Mouse (Mus musculus) hindbrain, embryonic 14.5 days (tissue): ENCODE measurements around the gene Ereg. TPM values are rescaled to one million over a fixed set of nuclear protein-coding genes. Genes with fewer than 3 reads are reported as not detected.

Source experiments
- ATAC-seq: fragments of 200-750 bp; cut with Nextera tagmentation; 2 replicates; pipeline ENCODE4 v1.8.0; 2017; ENCODE audit warnings: moderate number of reproducible peaks, mild to moderate bottlenecking, moderate TSS enrichment, moderate library complexity; ENCODE audit not compliant: low FRiP score
- DNase-seq: peaks from one replicate; pipeline ENCODE4 v3.0.0-alpha.2; 2015; ENCODE audit warnings: low spot score
- H3K27ac ChIP-seq: fragments of 300-500 bp; sonication (generic); 2 replicates; pipeline ENCODE4 v1.5.1; 2014; ENCODE audit warnings: mild to moderate bottlenecking, moderate library complexity
- H3K27me3 ChIP-seq: fragments of 300-500 bp; sonication (generic); 2 replicates; pipeline ENCODE4 v1.6.1; 2014; ENCODE audit warnings: mild to moderate bottlenecking, low read length, mixed read lengths; ENCODE audit not compliant: control insufficient read depth, insufficient read depth
- H3K36me3 ChIP-seq: fragments of 300-500 bp; sonication (generic); replicated peaks from 2 replicates; pipeline ENCODE4 v1.6.1; 2014; ENCODE audit not compliant: control insufficient read depth, insufficient read depth
- H3K4me1 ChIP-seq: fragments of 300-500 bp; sonication (generic); replicated peaks from 2 replicates; pipeline ENCODE4 v1.6.1; 2014; ENCODE audit warnings: antibody characterized with exemption, low read length, mixed read lengths; ENCODE audit not compliant: control insufficient read depth, insufficient read depth
- H3K4me2 ChIP-seq: fragments of 300-500 bp; sonication (generic); replicated peaks from 2 replicates; pipeline ENCODE4 v1.6.1; 2014; ENCODE audit warnings: mild to moderate bottlenecking, moderate library complexity
- H3K4me3 ChIP-seq: fragments of 300-500 bp; sonication (generic); replicated peaks from 2 replicates; pipeline ENCODE4 v1.5.1; 2014; ENCODE audit warnings: mild to moderate bottlenecking, low read length
- H3K9ac ChIP-seq: fragments of 300-500 bp; sonication (generic); 2 replicates; pipeline ENCODE4 v1.6.1; 2014
- H3K9me3 ChIP-seq: fragments of 300-500 bp; sonication (generic); 2 replicates; pipeline ENCODE4 v1.6.1; 2016; ENCODE audit warnings: low read length; ENCODE audit not compliant: control insufficient read depth
- WGBS: fragments of 180-500 bp; shearing (Covaris S2); extraction: QIAGEN DNeasy Blood & Tissue Kit; methylation state at CpG from one replicate; pipeline ENCODE4 v1.1.7; 2014; 5-methylcytosine and 5-hydroxymethylcytosine counted together
- polyA plus RNA-seq: library from polyadenylated mRNA; unstranded; fragments of >200 nt; fragmentation: Nextera tagmentation; extraction: Ambion mirVana; gene quantifications from 2 replicates; pipeline ENCODE4 v1.2.1, GENCODE M21; 2014

The Ereg gene
- polyA plus RNA-seq, 1 experiment from 2014 or later: not detected

GRCm38 (mm10) chr5:91101742-91102141 is 27.3 kb downstream of the Ereg start:
- H3K9me3 ChIP-seq: no peaks in the 10 kb centered on the region
- no peak overlapping the region for H3K4me3 ChIP-seq
- no peak for DNase-seq
- H3K27ac ChIP-seq: no peak overlapping the region
- H3K9ac ChIP-seq: no peak overlapping the region
- no peaks in the 10 kb centered on the region for H3K36me3 ChIP-seq
- H3K4me2 ChIP-seq: no peak overlapping the region
- no peaks in the 10 kb centered on the region for H3K27me3 ChIP-seq
- 93% methylated on average over 5 of the region's 5 CpGs for WGBS
- no peaks in the 10 kb centered on the region for H3K4me1 ChIP-seq
- ATAC-seq: no peak

DNA sequence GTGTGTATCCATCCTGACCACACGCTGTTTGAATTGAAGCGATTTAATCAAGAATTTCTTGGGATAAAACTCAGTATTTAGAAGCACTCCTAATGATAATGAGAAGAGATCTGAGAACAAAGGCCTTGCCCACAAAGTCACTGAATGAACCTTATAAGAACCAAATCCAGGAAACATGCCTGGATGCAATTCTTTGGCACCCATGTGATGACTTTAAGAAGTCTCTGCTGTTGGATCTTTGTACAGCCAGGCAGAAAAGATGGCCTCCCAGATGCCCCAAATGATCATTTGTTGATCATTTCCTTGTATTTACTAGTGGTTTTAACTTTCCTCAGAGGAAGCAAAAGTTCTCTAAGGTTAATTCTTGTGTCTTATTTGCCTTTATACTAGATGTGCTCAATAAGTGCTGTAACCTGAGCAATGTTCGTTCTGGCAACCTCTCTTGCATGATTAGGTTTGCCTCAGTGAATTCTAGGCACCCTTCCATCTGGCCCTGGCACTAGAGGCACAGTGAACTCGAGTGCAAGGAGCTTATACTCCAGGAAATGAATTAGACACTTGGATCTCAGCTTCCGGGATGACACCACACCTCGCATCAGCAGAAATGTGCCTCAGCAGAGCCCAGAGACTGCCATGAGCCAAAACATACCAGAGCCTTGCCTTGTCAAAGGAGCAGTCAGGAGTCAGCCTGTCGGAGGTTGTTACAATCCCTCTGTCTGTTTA is 29.7 kb downstream of the Ereg start:
- no peaks in the 10 kb centered on the region for H3K9me3 ChIP-seq
- no peaks in the 10 kb centered on the region for H3K27me3 ChIP-seq
- no peak overlapping the region for H3K27ac ChIP-seq
- ATAC-seq: no peak
- no peak overlapping the region for H3K4me2 ChIP-seq
- no peak overlapping the region for H3K4me3 ChIP-seq
- H3K36me3 ChIP-seq: no peaks in the 10 kb centered on the region
- H3K9ac ChIP-seq: no peak overlapping the region
- no peaks in the 10 kb centered on the region for H3K4me1 ChIP-seq
- DNase-seq: peak; percentile 26
- 79% methylated on average over 7 of the region's 7 CpGs for WGBS

DNA sequence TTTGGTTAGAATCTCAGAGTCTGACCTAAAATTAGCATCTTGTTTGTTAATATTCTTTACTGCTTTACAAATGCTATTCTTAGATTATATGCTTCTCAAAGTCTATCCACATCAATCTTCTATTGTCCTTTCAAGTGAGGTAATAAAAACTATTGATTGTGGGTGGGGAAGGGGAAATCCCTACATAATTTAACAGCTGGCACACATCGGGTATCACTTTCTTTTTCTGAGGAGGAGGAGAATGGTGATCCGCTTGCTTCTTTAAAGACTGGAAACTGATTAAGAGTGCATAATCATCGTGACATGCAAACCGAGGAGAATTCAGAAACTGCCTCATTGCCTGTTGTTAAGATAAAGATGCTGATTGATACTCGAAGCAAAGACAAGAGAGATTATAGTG is 31.8 kb downstream of the Ereg start:
- 70% methylated on average over 5 of the region's 5 CpGs for WGBS
- H3K9me3 ChIP-seq: no peaks in the 10 kb centered on the region
- no peak for ATAC-seq

DNA sequence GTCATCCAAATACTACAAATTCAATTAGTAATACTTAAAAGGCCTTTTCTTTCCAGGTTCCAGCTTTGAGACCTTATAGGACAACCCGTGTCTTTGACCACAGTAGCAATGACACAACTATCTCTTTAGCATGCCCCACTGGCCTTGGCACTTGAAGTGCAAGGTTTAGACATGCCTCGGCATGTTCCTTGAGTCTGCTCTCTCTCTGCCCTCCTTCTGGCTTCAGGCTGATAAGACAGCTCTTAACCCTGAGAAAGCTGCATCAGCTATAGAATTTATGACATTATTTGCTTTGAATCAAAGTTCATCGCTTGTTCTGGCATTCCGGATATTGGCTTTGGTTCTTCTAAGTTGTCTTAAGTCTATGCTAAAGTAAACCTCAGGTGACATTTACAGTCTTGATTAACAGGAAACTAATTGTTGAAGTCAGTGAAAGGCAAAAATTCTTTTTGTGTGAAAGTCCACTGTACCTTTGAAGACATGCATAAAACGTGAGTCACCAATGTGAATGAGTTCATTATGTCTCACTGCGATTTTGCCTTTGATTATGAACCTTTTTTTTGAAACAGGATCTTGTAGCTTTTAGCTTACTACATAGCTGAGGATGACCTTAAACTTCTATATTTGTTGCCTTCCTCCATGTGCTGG is 35.7 kb downstream of the Ereg start:
- no peak for ATAC-seq
- 94% methylated on average over 6 of the region's 6 CpGs for WGBS
- Histone ChIP-seq H3K4me2 (no peak overlapping the region), H3K4me3 (no peak overlapping the region), H3K9ac (no peak overlapping the region), H3K4me1 (no peaks in the 10 kb centered on the region), H3K9me3 (no peaks in the 10 kb centered on the region), H3K27ac (no peak overlapping the region), H3K27me3 (no peaks in the 10 kb centered on the region), H3K36me3 (no peaks in the 10 kb centered on the region)
- no peak for DNase-seq

More for the DNA sequence above, 31.8 kb downstream of the Ereg start:
- no peaks in the 10 kb centered on the region for H3K4me1 ChIP-seq
- H3K27me3 ChIP-seq: no peaks in the 10 kb centered on the region
- no peak overlapping the region for H3K4me3 ChIP-seq
- no peak for DNase-seq
- no peak overlapping the region for H3K4me2 ChIP-seq
- no peak overlapping the region for H3K9ac ChIP-seq
- no peak overlapping the region for H3K27ac ChIP-seq
- no peaks in the 10 kb centered on the region for H3K36me3 ChIP-seq

DNA sequence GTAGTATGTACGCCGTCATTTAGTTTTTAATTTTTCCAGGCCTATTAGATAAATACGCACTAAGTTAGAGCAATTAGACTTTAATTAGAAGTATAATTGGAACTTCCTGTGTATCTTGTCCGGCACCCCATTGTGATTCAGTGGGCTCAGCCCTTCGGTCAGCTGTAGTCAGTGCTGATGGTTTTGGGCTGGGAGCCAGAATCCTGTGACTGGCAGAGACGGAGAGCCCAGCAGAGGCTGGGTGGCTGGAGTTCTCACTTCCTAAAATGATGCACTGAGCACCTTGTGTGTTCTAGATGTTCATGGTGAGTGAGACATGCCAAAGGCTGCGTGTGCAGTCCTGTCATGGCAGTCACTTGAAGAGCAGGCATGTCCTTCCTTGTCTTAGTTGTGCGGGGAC is 36.6 kb downstream of the Ereg start:
- DNase-seq (no peak), ATAC-seq (no peak)
- 76% methylated on average over 8 of the region's 8 CpGs for WGBS
- no peak overlapping the region for H3K4me3 ChIP-seq
- H3K4me2 ChIP-seq: no peak overlapping the region
- no peak overlapping the region for H3K27ac ChIP-seq
- H3K9me3 ChIP-seq: no peaks in the 10 kb centered on the region
- no peak overlapping the region for H3K9ac ChIP-seq
- H3K27me3 ChIP-seq: no peaks in the 10 kb centered on the region
- no peaks in the 10 kb centered on the region for H3K4me1 ChIP-seq
- H3K36me3 ChIP-seq: no peaks in the 10 kb centered on the region

- H3K27me3 ChIP-seq: no peaks in the 10 kb centered on the region
- no peak overlapping the region for H3K4me3 ChIP-seq
- no peak for DNase-seq
- 86% methylated on average over 2 of the region's 2 CpGs for WGBS
- no peak overlapping the region for H3K9ac ChIP-seq
- ATAC-seq: no peak
- H3K4me2 ChIP-seq: no peak overlapping the region
- H3K36me3 ChIP-seq: no peaks in the 10 kb centered on the region
- H3K4me1 ChIP-seq: no peaks in the 10 kb centered on the region
- no peaks in the 10 kb centered on the region for H3K9me3 ChIP-seq
- no peak overlapping the region for H3K27ac ChIP-seq
These were observed 39.5 kb downstream of the Ereg start for GRCm38 (mm10) chr5:91113967-91114366.

DNA sequence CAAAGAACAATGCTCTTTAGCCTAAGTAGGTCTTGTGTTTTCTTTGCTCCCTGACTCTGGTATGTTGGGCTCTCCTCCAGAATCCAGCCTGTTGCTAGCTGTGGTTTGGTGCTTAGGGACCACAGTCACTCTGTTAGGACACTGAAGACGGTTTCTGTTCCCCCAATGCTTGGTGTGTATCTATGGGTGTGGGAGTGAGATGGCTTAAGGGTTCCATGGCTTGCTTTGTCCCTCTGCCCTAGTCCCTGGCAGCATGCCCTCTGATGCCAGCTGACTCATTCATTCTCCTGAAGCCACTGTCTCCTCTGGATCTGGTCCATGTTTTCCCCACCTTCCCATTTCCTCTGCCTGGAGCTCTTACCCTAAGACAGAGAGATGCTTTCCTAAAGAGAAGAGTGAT is 40.2 kb downstream of the Ereg start:
- 76% methylated on average over 1 of the region's 1 CpGs for WGBS
- no peak for DNase-seq
- Histone ChIP-seq H3K9ac (no peak overlapping the region), H3K36me3 (no peaks in the 10 kb centered on the region), H3K4me2 (no peak overlapping the region), H3K27me3 (no peaks in the 10 kb centered on the region), H3K27ac (no peak overlapping the region), H3K9me3 (no peaks in the 10 kb centered on the region), H3K4me3 (no peak overlapping the region), H3K4me1 (no peaks in the 10 kb centered on the region)
- ATAC-seq: no peak

DNA sequence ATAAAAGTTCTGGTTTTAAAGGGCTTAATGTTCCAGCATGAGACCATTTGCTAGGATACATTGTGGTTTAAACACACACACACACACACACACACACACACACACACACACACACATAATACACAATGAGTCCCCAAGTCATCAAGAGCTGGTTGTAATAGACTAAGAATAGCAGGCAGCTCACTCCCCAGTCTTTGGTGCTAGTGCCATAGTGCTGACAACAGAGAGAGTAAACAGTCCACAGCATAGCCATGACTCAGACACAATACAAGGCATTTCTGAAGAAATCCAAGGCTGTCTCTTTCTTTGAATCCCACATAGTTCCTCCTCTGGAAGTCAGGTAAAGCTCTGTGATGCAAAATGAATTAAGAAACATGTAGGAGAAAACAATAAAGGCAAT is 44.2 kb downstream of the Ereg start:
- DNase-seq (no peak), ATAC-seq (no peak)
- H3K36me3 ChIP-seq: no peaks in the 10 kb centered on the region
- no peak overlapping the region for H3K4me2 ChIP-seq
- H3K27ac ChIP-seq: no peak overlapping the region
- no peak overlapping the region for H3K4me3 ChIP-seq
- H3K4me1 ChIP-seq: no peaks in the 10 kb centered on the region
- no peak overlapping the region for H3K9ac ChIP-seq
- H3K27me3 ChIP-seq: no peaks in the 10 kb centered on the region
- H3K9me3 ChIP-seq: no peaks in the 10 kb centered on the region

- Histone ChIP-seq H3K4me1 (no peaks in the 10 kb centered on the region), H3K27me3 (no peaks in the 10 kb centered on the region), H3K27ac (no peak overlapping the region), H3K4me2 (no peak overlapping the region), H3K9ac (no peak overlapping the region), H3K4me3 (no peak overlapping the region), H3K9me3 (no peaks in the 10 kb centered on the region), H3K36me3 (no peaks in the 10 kb centered on the region)
- 87% methylated on average over 4 of the region's 4 CpGs for WGBS
- no peak for DNase-seq
- no peak for ATAC-seq
These were observed 49.0 kb downstream of the Ereg start for GRCm38 (mm10) chr5:91123404-91123803.
